Mouse (Mus musculus): ENCODE results near the gene Tmem199.
A peak's percentile ranks its signal among the peaks of the same experiment; 100 is the strongest.
"Not testable (repeated sequence)": the region's sequence is repeated elsewhere in the genome, so short reads cannot be mapped to it uniquely, and the experiment has no call there.

Tmem199 gene

GRCm38 (mm10) chr11:78512025-78512957, at the start of gene Tmem199, which contains the start of gene Poldip2:
Tmem199 (minus strand) TSS chr11:78512172.
Poldip2 (plus strand) TSS chr11:78512193.
- peak; percentile 93 for DNase-seq

DNA sequence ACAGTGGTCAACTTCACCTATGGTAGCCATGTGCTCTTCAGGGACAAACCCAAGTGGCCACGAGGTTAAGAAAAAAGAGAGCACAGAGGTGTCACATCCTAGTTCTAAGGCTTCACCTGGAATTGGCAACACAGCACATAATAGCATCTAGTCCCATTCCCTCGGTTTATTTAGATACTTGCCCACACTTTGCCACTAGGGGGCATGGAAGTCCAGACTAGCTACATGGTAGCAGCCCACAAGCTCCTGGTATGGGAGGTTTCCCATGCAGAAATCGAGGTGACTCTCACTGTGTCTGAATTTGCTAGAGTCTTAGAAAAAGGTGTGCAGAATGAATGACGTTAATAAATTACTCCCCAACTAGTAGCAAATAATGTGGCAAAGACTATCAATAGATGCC, 48.5 kb upstream of the Tmem199 start:
- DNase-seq = peak; percentile 60 to 66

GRCm38 (mm10) chr11:78557241-78557640, 45.3 kb upstream of the Tmem199 start:
- DNase-seq = no peak

GRCm38 (mm10) chr11:78556070-78556469, 44.1 kb upstream of the Tmem199 start:
- DNase-seq = no peak

GRCm38 (mm10) chr11:78555623-78556022, 43.7 kb upstream of the Tmem199 start:
- DNase-seq = no peak

GRCm38 (mm10) chr11:78551059-78551398, 39.1 kb upstream of the Tmem199 start:
- no peak for DNase-seq

- peak; percentile 94 to 95 for DNase-seq
Measured at GRCm38 (mm10) chr11:78550168-78551058, 38.4 kb upstream of the Tmem199 start, which contains the start of gene Tmem97. Tmem97 (minus strand) TSS chr11:78550777.

- DNase-seq = no peak
Measured at GRCm38 (mm10) chr11:78549491-78549987, 37.6 kb upstream of the Tmem199 start.

GRCm38 (mm10) chr11:78547718-78548460, 35.9 kb upstream of the Tmem199 start:
- no peak for DNase-seq

DNA sequence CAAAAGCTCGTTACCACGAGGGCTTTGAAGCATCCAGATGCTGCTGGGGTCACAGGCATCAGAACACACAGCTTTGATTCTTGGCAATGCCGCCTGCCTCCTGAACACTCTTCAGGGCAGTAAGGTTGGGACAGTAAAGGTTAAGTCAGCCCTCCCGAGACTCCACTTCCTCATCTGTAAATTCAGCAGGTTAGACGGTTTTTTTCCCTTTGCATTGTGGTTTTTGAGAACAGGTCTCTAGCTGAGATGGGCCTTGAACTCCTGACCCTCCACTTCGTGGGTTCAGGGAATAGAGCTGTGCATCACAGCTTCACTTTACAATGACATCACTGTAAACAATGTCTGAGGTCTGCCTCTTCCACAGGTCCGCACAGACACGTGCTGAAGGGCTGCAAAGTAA, 33.2 kb upstream of the Tmem199 start:
- no peak for DNase-seq

DNA sequence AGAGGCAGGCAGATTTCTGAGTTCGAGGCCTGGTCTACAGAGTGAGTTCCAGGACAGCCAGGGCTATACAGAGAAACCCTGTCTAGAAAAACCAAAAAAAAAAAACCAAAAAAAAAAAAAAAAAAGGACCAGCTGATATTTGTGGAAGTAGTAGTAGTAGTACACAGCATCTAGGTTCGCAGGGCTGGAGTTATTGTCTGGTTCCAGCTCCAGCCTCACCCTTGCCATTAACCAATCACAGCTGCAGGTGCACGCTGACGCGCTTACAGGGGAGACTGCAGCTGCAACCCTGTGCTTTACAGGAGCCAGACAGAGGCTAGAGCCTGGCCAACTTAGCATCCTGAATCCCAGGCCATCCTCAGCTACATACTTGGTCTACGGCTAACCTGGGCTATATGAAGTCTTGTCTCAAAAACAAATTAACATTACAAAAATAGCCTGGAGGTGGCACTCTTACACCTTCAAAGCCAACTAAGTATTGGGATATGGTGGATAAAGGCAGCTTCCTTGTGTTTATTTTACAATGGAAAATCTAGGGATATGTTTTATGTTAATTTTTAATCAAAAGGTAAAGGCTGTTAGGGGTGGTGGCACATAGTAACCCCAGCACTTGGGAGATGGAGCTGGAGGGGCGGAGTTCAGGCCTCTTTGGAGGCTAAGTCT, 32.6 kb upstream of the Tmem199 start:
- no peak for DNase-seq

DNA sequence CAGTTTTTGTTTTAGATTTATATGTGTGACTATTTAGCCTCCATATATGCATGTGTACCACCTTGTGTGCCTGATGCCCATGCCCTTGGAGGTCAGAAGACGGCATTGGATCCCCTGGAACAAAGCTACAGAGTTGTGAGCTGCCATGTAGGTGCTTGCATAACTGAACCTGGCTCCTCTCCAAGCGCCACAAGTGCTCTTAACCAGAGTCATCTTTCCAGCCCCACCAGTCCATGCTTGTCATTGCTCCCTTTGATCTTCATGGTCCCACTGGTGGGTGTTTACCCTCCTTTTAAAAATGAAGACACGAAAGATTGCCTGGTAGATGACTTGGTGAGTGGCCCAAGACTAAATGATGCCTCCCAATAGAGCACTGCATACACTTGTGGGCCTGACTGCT, 28.4 kb upstream of the Tmem199 start:
- DNase-seq = no peak

DNA sequence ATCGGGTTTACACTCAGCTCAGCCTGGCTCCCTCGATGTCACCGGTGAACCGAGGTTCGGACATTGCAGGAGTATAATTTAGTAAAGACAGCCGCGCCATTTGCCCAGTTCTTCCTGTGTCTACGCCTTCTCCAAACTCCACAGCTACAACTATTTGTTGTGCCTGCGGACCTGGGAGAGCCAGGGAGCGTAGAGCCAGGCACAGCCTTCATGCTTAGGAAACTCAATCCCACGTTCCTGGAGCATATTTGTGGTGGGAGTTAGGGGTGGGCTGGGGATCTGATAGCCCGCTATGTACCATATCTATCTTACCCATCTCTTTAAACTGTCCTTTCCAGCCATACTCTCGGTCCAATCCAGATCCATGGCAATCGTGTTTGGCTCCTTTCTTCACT, 24.7 kb upstream of the Tmem199 start:
- no peak for DNase-seq

DNA sequence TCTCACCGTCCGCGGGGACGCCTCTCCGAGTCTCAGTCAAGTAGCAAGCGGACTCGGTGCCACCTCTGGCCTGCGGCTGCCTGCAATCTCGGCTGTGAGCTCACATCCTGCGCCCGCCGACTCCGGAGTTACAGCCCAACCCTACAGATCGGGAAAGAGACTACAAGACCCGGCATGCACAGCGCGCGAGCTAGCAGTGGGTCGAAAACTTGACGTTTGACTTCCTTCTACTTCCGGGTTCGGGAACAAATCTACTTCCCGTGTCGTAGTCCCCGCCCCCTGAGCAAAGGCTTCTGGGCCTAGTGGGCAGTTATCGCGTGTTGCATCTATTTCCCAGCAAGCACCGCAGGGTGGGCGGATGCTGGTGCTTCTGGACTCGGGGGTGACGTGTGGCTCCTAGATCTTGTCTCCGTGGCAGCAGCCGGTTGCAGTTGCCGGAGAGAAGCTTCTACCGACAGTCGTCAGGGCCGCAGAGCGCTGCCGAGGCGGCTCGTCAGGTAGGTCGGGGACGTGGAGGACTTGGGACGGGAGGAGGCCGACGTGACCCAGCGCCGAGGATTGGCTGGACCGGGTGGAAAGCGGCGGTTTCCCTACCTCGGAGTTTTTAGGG, 24.2 kb upstream of the Tmem199 start, which contains the start of the genes Tnfaip1 and Ift20:
Tnfaip1 (minus strand) TSS at position 253 of the 610 bp plus-strand sequence.
Ift20 (plus strand) TSS at position 282 of the 610 bp plus-strand sequence.
- DNase-seq = peak; percentile 97 to 98

GRCm38 (mm10) chr11:78535376-78536079, 23.6 kb upstream of the Tmem199 start:
- peak; percentile 10 to 23 for DNase-seq

DNA sequence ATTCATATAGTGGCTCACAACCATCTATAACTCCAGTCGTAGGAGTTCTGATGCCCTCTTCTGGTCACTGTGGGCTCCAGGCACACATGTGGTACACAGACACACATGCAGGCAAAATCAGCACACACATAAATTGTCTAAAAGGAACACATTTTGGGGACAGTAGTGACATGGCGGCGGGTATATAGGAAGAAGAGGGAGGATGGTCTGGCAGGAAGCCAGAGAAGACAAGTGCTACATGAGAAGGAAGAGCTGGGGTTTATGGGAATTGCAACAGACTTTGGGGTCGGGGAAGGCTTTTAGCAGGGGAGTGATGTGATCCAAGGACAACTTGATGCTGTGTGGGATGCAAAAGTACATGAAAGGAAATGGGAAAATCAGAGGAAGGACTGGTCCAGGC, 22.5 kb upstream of the Tmem199 start:
- no peak for DNase-seq

DNA sequence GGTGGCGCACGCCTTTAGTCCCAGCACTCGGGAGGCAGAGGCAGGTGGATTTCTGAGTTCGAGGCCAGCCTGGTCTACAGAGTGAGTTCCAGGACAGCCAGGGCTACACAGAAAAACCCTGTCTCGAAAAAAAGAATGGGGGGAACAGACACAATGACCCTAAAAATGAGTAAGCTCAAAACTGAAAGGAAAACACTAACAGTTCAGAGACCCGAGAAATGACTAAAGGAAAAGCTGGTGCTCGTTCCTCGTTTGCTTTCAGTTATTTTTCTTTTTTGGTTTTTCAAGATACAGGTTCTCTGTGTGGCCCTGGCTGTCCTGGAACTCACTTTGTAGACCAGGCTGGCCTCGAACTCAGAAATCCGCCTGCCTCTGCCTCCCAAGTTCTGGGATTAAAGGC, 19.5 kb upstream of the Tmem199 start:
- not testable (repeated sequence) for DNase-seq

GRCm38 (mm10) chr11:78531046-78531445, 19.1 kb upstream of the Tmem199 start:
- no peak for DNase-seq

- DNase-seq = no peak
Measured at GRCm38 (mm10) chr11:78530001-78530400, 18.0 kb upstream of the Tmem199 start.

GRCm38 (mm10) chr11:78528714-78529113, 16.7 kb upstream of the Tmem199 start:
- DNase-seq = no peak

DNA sequence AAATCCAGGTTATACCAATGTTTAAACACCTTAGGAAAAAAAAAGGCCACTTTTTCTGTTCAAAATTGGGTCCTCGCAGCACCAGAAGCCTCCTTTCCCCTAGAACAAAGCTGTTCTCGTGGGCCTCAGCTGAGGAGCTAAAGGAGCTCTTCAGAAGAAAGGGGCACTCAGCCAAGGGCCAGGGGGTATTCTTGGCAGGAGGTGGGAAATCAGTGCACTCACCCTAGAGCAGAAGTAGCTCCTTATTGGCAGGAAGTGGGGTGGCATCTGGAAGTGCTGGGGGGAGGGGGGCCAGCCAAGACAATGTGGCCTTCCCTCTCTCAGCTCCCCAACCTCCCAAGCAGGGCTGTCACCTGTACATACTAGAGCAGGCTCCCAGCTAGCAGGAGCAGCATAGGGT, 12.9 kb upstream of the Tmem199 start:
- no peak for DNase-seq

Data from B cell, adult 2 months (primary cell).